Mouse (Mus musculus): ENCODE data around the gene Kansl1l.

Kansl1l gene

DNA sequence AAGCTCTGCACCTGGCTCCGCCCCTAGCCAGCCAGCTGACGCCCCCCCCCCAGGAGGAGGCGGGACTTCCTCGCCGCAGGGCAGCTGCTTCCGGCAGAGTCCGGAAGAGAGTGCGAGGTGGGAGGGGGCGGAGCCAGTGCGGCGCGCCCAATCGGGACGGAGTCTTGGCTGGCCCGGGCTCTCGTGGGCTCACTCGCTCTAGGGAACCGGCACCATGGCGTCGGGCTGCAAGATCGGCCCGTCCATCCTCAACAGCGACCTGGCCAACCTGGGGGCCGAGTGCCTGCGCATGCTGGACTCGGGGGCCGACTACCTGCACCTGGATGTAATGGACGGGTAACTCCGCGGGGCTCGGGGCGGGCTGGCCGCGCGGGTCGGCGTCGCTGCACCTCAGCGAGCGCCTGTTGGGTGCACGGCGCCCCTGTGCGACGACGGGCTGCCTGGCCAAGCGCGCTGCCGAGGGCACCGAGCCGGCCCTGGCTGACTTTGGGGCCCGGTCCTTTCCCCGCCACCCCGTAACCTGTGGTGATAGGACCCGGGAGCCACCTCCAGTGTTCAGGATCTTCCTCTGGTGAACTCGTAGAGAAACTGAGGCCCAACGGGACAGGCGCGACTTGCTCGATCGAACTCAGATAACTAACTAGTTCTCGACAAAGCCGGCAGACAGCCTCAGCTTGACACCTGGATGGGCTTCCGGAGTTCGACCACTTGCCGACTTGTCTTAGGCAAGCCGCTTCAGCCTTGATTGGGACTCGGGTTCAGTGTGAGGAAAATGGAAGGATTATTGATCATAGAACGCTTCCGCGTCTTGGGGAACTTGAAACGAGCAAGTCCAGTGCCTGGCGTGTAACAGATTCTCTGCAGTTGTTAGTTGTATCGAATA, 116.4 kb downstream of the Kansl1l start, which contains the start of gene Rpe:
Rpe (plus strand) TSS at position 139 of the 883 bp plus-strand sequence.
- intact Hi-C loops (cut with DNase I) = loop anchor here (2.0 kb wide), 1 partner anchor 116 kb away; the partner anchor contains the start of gene Kansl1l

DNA sequence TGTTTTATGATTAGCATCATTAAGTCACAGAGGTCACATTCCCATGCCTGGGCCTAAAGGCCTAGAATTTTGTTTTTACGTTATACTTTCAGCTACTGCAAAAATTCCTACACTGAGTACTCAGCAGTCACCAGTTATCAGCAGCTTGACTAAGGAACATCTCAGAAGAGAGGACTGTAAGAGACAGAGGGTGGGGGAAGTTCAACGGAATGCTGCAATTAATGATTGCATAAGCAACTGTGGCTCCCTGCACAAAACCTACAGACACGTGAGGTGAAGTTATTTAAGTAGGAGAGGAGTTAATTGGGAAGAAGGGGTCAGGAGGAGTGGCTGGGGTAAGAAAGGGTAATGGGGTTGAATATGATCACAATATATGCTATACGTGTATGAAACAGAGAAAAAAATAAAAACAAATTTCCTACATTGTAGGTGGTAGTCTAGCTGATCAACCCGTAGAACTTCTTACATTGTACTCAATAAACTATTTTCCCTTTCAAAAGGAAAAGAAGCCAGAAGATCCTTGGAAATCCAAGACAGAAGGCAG, 117.1 kb downstream of the Kansl1l start:
- intact Hi-C loops (cut with DNase I) = loop anchor here (2.0 kb wide), 1 partner anchor 117 kb away; the partner anchor contains the start of gene Kansl1l

DNA sequence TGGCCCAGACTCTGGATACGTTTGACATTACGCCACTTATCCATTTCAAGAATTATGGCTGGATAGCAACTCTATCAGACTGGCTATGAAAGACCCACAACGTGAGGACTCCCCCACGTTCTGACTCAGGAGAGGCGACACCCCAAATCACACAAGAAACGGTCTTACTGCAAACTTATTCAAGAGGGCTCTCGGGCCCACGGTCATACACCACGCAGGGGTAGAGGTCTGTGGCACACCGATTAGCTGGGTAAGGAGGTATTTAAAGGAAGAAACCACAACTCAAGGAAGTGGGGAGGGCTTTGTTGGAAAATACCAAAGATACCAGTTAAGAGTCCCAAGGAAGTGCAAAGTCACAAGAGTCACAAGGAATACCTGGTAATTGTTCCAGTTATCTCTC, 117.7 kb downstream of the Kansl1l start:
- intact Hi-C loops (cut with DNase I) = loop anchor here (2.0 kb wide), 1 partner anchor 117 kb away; the partner anchor contains the start of gene Kansl1l

DNA sequence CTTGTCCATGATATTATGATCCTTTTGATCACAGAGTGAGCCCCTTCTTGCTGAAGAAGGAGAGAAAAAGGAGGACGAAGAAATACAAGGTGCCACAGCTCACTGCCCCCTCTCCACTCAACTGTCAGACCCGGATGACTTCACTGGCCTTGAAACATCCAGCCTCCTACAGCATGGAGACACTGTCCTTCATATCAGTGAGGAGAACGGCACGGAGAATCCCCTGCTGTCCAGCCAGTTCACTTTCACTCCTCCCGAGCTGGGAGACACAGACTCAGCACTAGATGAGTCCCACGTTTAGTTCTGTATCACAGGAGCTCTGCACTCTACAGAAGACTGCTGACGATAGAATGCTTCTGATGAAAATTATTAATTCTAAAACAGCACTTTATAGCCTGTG, 122.1 kb downstream of the Kansl1l start:
- intact Hi-C loops (cut with DNase I) = no loop called here

DNA sequence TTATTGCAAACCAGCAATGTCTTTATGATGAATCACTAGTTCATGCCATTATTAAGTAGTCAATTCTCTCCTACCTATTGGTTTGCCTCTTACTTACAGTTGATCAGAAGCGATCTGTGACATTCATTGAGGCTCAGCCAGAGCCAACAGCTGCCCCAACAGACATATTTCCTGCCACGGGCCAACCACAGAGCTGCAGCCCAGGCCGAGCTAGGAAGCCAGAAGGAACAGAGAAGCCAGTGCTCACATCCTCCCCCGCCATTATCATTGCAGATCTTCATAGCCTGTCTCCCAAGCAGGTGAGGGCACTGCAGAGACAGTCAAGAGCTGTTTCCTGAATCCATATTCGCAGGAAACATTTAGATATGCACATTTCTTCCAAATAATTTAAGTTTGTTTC, 123.1 kb downstream of the Kansl1l start:
- intact Hi-C loops (cut with DNase I) = no loop called here

DNA sequence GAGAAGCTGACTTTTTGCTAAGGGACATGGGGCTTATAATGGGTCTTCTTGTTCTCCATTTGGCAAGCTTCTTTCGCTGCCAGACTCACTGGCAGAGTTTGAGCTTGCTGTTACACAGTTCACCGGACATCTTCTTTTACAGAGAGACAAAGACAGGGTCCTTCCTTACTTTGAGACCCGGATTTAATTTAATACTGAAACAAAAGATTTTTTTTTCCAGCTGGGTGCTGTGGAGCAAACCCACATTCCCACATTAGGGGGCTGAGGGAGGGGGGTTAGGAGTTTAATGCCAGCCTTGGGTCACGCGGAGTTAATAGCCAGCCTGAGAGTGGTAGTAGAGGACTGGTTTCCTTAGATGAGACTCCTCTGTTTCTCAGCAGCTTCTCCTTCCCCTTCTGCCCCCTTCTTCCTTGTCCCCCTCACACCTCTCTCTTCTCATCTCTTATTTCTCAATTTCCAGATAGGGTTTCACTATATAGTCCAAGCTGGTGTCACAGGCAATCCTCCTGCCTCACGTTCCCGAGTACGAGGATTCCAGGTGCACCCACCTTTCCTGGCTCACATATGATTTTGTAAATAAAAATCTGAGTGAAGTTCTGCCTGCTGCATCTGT, 124.5 kb downstream of the Kansl1l start:
- intact Hi-C loops (cut with DNase I) = no loop called here

DNA sequence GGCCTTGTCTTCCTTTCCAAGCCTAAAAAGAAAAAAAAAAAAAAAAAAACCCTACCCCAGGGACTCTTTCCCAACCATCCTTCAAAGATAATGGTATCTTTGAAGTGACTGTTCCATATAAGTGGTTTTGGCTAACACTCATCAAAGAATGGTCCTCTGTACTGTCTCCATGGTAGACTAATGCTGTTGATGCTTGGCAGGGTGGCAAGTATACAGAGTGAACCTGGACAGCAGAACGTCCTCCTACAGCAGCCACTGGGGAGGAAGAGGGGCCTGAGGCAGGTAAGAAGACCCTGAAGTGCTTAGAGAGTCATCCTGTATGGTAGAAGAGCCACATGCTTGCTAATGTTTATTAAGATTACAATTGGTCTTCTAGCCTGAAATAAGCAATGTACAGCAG, 125.1 kb downstream of the Kansl1l start:
- intact Hi-C loops (cut with DNase I) = no loop called here

DNA sequence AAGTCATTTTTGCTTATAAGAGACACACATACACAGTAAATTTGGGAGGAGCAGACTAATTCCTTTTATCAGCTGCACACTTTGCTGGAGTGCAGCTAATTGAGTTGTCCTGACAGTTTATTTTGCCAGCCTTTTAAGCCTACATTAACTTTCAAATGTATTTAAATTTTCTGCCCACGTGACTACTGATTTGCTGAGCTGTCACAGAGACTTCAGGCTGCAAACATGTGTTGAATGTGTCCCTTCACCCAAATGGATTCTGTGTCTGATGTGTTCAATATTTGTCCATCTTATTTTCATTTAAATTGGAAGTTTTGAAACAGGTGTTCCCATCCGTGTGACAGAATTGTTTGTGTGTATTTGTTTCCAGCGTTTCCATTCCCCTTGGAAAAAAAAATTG, 125.6 kb downstream of the Kansl1l start:
- intact Hi-C loops (cut with DNase I) = no loop called here

DNA sequence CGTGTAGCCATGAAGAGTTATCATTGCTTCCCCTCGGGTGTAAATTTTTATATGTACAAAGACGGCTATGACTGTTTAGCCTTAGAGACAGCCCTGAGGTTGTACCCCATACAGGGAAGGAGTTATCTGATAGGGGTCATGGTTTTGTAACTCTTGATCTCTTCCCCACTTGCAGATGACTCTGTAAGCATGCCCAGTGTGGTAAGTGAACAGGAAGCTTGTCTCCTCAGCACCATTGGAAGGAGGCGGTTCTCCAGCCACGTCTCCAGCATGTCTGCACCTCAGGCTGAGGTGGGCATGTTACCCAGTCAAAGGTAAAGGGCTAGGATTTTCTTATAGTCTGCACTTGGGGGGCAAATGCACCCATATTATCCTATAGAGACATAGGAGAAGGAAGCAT, 134.4 kb downstream of the Kansl1l start:
- intact Hi-C loops (cut with DNase I) = no loop called here

DNA sequence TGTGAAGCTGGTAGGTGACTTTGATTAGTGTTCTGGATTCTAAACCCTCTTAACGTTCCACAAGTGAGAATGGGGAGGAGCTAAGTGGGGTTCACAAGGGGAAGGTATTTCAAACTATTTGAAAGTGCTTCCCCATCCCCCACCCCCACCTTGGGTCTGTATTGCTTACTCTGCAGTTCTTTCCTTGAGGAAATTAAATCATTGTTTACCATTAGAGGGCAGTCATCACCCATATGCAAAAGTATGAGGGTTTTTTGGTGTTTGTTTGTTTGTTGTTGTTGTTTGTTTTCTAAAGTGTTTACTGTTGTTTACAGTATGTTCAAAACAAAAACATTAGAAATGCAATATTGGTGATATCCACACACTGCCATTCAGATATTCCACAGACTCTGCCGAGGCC, 138.7 kb downstream of the Kansl1l start:
- intact Hi-C loops (cut with DNase I) = no loop called here

DNA sequence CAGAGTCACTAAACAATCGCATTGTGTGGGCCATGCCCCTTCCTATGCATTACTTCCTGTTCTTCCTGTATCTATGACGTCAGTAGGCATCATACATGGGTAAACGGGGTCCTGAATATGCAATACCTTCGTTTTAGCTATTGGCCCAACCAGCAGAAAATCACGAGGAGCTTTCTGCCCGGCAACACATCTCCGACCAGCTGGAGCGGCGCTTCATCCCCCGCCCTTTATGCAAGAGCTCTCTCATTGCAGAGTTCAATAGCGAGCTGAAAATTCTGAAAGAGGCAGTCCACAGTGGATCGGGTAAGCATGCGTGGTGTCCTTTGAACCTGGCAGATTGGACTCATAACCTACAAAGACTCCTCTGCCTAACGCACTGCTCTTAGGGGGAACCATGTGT, 139.4 kb downstream of the Kansl1l start:
- intact Hi-C loops (cut with DNase I) = no loop called here

DNA sequence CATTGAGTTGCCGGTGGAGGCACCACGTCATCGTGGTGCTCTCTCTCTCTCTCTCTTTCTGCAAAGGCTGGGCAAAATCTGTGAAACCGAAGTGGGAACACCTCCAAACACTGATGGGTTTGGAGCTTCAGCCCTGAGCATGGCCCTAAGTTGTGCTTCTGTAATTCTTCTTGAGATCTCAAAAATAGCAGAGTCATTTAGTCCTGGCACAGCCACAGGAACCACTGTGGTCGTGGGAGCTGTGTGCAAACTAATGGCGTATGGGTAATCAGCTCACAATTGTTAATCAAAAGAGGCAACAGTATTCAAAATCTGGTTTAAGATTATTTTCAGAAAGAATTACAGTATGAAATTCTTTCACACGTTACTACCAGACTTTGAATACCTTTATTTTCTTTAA, 144.6 kb downstream of the Kansl1l start:
- intact Hi-C loops (cut with DNase I) = no loop called here

DNA sequence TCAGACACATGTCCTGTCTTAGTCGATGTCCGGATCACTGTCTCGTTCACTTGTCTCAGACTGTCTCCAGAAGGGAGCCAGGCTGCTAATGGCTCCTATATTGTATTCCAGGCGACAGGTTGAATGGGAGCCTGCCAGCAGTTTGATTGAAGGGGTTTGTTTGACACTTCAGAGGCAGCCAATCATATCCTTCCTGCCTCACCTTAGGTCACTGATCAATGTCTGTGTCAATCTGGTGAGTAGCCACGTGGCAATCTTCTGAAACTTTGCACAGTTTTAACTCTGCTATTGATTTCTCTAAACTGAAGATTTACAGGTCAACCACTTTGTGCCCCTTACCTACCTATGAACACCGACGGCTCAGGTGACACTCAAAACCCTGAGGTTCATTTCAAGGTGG, 145.9 kb downstream of the Kansl1l start:
- intact Hi-C loops (cut with DNase I) = no loop called here
